Mouse (Mus musculus) frontal cortex, postnatal 14 days (tissue): Measurements from ENCODE around the gene Prl7c1.
"Not testable (repeated sequence)": the region's sequence is repeated elsewhere in the genome, so short reads cannot be mapped to it uniquely, and the experiment has no call there.

Experiments used
- DNase-seq, 2 experiments: peaks; one replicate each; pipeline ENCODE4 v3.0.0; 2022; ENCODE audit warnings: low spot score in 2 of 2

Gene Prl7c1

GRCm38 (mm10) chr13:27780704-27781103 lies at the start of gene Prl7c1:
TSS of gene Prl7c1 (minus strand) at chr13:27780804.
- DNase-seq, result not testable (repeated sequence)

- no peak for DNase-seq
Measured at GRCm38 (mm10) chr13:27802765-27803164, 22.2 kb upstream of the Prl7c1 start.

- no peak for DNase-seq
Measured at GRCm38 (mm10) chr13:27801354-27801753, 20.8 kb upstream of the Prl7c1 start, which contains the start of gene Prl2a1. TSS of gene Prl2a1 (plus strand) at chr13:27801654.

- DNase-seq, result no peak
Measured at GRCm38 (mm10) chr13:27799303-27799702, 18.7 kb upstream of the Prl7c1 start.

- DNase-seq, result no peak
Measured at GRCm38 (mm10) chr13:27734512-27735186, 46.0 kb downstream of the Prl7c1 start.

- not testable (repeated sequence) for DNase-seq
Measured at GRCm38 (mm10) chr13:27730286-27730959, 50.2 kb downstream of the Prl7c1 start.

- not testable (repeated sequence) for DNase-seq
Measured at GRCm38 (mm10) chr13:27725057-27725456, 55.5 kb downstream of the Prl7c1 start.
